Mouse (Mus musculus): ENCODE results near the gene Nbeal1. TPM values are rescaled to one million over a fixed set of nuclear protein-coding genes. Genes with fewer than 3 reads are reported as not detected.
A peak's percentile ranks its signal among the peaks of the same experiment; 100 is the strongest.

Gene Nbeal1
- total RNA-seq (2014; rRNA removed) (33.0 and 38.1 TPM in 2 replicates), polyA plus RNA-seq (2012; rRNA removed) (1.2 and 1.4 TPM in 2 replicates)

DNA sequence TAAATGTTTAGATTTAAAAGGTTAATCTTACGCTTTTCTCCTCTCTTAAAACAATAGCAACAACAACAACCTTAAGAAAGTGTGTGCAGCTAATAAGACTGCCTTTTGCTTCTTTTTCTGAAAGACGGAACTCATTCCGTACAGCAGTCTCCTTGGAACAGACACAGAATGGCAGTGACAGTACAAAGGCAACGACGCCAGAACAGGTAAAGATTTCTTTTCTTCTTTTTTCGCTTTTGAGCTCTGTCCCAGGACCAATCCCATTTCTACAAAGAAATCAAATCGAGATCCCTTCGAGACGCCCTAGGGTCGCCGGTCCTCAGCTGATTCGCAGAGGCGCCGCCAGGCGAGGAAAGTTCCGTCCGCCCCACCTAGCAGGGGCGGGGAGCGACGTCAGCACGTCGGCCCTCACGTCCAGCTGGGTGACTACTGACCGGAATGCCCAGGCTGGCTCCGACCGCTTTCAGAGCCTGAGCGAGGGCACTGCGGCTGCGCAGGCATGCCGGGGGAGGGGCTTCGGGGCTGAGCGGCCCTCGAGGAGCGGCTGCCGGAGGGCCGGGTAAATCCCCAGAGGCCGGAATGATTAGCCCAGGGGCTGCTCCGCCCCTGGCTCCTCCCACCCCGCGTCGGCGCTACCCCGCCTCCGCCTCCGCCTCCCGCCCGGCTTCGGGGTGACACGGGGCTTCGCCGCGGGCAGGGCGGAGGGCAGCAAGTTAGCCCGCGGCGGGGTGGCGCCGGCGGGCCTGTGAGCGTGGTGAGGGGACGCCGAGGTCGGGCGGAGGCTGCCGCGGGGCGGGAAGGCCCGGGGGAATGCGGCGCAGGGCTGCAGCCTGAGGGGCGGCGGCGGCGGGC lies at the start of gene Nbeal1:
Gene Nbeal1, plus strand, starts transcription at position 668 of the 852 bp plus-strand sequence.
- no peaks in the 10 kb centered on the region for H3K27me3 ChIP-seq (ENCODE audit: control insufficient read depth, insufficient read depth, low read length)
- peak within 1 kb of the TSS; percentile 91 for H3K27ac ChIP-seq (replicated peaks; ENCODE audit: insufficient read depth, low read depth, low read length)
- peaks cover 8% of the 10 kb centered on the region for H3K4me1 ChIP-seq (ENCODE audit: control insufficient read depth, insufficient read depth, low read length)
- under 1% methylated on average over 58 of the region's 74 CpGs for WGBS
- peak; percentile 90 for DNase-seq (ENCODE audit: extremely low read depth, low read depth, low spot score)
- TF ChIP-seq CTCF (IDR thresholded peaks at IDR 0.05; ENCODE audit: low read depth, low read length): peak; percentile 32
- TF ChIP-seq POLR2A (IDR thresholded peaks at IDR 0.05; ENCODE audit: extremely low read depth, insufficient read depth, low read length): peak; percentile 70
- peak within 1 kb of the TSS; percentile 96 for H3K4me3 ChIP-seq (ENCODE audit: insufficient read depth, low read depth, low read length)
- H3K9ac ChIP-seq (ENCODE audit: low read depth, low read length): peak within 1 kb of the TSS; percentile 90
- H3K79me2 ChIP-seq (ENCODE audit: control insufficient read depth, insufficient read depth, low read length): no peaks in the 10 kb centered on the region; the same call in 1 of the 2 replicates
- H3K36me3 ChIP-seq (ENCODE audit: control insufficient read depth, insufficient read depth, low read length): peaks cover 8% of the 10 kb centered on the region

DNA sequence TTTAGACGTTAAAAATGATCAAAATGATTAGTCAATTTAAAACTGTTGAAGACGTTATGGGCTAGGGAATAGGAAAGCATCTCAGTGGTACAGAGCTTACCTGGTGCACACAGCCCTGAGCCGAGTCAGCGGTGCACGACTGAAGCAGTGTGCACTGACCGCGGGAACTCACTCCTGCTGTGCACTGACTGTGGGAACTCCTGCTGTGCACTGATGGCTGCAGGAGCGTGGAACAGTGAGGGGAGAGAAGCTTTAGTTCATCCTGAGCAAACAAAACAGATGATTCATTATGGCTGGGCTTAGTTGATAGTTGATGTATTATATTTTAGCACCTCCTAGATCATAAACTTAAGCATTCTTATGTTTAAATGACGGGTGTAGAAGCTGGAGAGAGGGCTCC lies 43.1 kb upstream of the Nbeal1 start:
- TF ChIP-seq CTCF (IDR thresholded peaks at IDR 0.05; ENCODE audit: low read depth, low read length) (no peak), POLR2A (IDR thresholded peaks at IDR 0.05; ENCODE audit: extremely low read depth, insufficient read depth, low read length) (no peak)

DNA sequence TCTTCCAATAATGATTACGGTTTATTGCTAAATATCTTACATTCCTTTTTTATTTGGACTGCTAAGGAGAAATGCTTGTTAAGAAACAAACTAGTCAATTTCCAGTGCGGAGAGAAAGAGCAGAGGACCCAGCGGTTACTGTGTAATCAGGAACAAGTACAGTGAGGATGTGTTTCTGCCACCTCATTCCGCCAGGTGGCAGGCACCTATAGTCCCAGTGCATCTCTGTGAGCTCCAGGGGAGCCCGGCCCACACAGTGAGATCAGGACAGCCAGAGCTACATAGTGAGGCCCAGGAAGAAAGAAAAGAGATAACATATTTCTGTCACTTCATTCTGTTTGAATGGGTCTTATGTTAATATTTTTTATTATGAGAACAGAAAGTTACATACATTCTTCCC lies 27.7 kb upstream of the Nbeal1 start:
- H3K27ac ChIP-seq (replicated peaks; ENCODE audit: insufficient read depth, low read depth, low read length): no peak overlapping the region
- no peaks in the 10 kb centered on the region for H3K4me1 ChIP-seq (ENCODE audit: control insufficient read depth, insufficient read depth, low read length)
- WGBS: 86% methylated on average over 5 of the region's 5 CpGs

More for the DNA sequence above, 43.1 kb upstream of the Nbeal1 start:
- Histone ChIP-seq H3K4me1 (ENCODE audit: control insufficient read depth, insufficient read depth, low read length) (no peaks in the 10 kb centered on the region), H3K79me2 (ENCODE audit: control insufficient read depth, insufficient read depth, low read length) (no peaks in the 10 kb centered on the region), H3K27me3 (ENCODE audit: control insufficient read depth, insufficient read depth, low read length) (no peaks in the 10 kb centered on the region), H3K9ac (ENCODE audit: low read depth, low read length) (no peak overlapping the region), H3K36me3 (ENCODE audit: control insufficient read depth, insufficient read depth, low read length) (peaks cover 6% of the 10 kb centered on the region; the same call in 1 of the 2 replicates), H3K27ac (replicated peaks; ENCODE audit: insufficient read depth, low read depth, low read length) (no peak overlapping the region), H3K4me3 (ENCODE audit: insufficient read depth, low read depth, low read length) (no peak overlapping the region)
- no peak for DNase-seq (ENCODE audit: extremely low read depth, low read depth, low spot score)
- WGBS: 83% methylated on average over 9 of the region's 9 CpGs

DNA sequence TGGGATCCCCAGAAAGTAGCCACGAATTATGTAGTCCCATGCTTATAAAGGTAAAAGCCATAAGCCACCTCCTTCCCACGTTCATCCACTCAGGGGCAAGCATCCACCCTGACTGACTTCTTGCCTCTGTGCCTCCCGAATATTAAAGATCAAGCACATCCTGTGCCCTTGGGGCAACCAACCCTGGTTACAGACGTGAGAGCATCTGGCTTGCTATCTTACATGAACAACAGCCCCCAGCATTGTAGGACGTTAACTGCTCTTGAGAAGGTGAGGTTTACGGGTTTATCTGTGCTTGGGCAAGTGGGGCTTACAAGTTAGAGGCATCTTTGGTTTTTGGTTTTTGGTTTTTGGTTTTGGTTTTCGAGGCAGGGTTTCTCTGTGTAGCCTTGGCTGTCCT lies 23.7 kb upstream of the Nbeal1 start:
- Histone ChIP-seq H3K9ac (ENCODE audit: low read depth, low read length) (no peak overlapping the region), H3K27me3 (ENCODE audit: control insufficient read depth, insufficient read depth, low read length) (no peaks in the 10 kb centered on the region), H3K79me2 (ENCODE audit: control insufficient read depth, insufficient read depth, low read length) (no peaks in the 10 kb centered on the region), H3K36me3 (ENCODE audit: control insufficient read depth, insufficient read depth, low read length) (0 out of 2 replicates have a peak, but pooled peaks cover 2% of the 10 kb centered on the region), H3K4me3 (ENCODE audit: insufficient read depth, low read depth, low read length) (no peak overlapping the region), H3K27ac (replicated peaks; ENCODE audit: insufficient read depth, low read depth, low read length) (no peak overlapping the region), H3K4me1 (ENCODE audit: control insufficient read depth, insufficient read depth, low read length) (peaks cover 2% of the 10 kb centered on the region; the same call in 1 of the 2 replicates)
- TF ChIP-seq POLR2A (IDR thresholded peaks at IDR 0.05; ENCODE audit: extremely low read depth, insufficient read depth, low read length) (no peak), CTCF (IDR thresholded peaks at IDR 0.05; ENCODE audit: low read depth, low read length) (no peak)
- DNase-seq (ENCODE audit: extremely low read depth, low read depth, low spot score): no peak
- 85% methylated on average over 7 of the region's 7 CpGs for WGBS

More for the DNA sequence above, 27.7 kb upstream of the Nbeal1 start:
- Histone ChIP-seq H3K36me3 (ENCODE audit: control insufficient read depth, insufficient read depth, low read length) (peaks cover 11% of the 10 kb centered on the region), H3K9ac (ENCODE audit: low read depth, low read length) (no peak overlapping the region), H3K4me3 (ENCODE audit: insufficient read depth, low read depth, low read length) (no peak overlapping the region), H3K79me2 (ENCODE audit: control insufficient read depth, insufficient read depth, low read length) (no peaks in the 10 kb centered on the region), H3K27me3 (ENCODE audit: control insufficient read depth, insufficient read depth, low read length) (no peaks in the 10 kb centered on the region)
- TF ChIP-seq POLR2A (IDR thresholded peaks at IDR 0.05; ENCODE audit: extremely low read depth, insufficient read depth, low read length): no peak
- DNase-seq (ENCODE audit: extremely low read depth, low read depth, low spot score): no peak

DNA sequence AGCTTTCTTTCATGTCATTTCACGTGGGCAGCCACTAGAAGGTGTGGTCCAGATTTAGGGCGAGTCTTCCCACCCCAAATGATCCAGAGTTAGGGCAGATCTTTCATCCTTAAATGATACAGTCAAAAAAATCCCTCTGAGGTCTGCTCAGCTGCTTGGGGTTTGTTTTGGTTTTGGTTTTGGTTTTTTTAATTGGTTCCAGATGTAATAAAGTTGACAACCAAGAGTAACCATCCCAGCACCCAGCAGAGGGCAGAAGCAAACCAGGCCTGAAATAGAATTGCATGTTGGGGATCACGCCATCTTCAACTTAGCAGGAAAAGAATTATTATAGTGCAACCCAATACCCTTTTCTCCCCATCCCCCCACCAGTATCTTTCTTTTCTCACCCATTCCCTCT lies 22.0 kb upstream of the Nbeal1 start:
- WGBS: 43% methylated on average over 3 of the region's 3 CpGs
- Histone ChIP-seq H3K79me2 (ENCODE audit: control insufficient read depth, insufficient read depth, low read length) (no peaks in the 10 kb centered on the region), H3K4me1 (ENCODE audit: control insufficient read depth, insufficient read depth, low read length) (peaks cover 2% of the 10 kb centered on the region; the same call in 1 of the 2 replicates), H3K27ac (replicated peaks; ENCODE audit: insufficient read depth, low read depth, low read length) (no peak overlapping the region), H3K9ac (ENCODE audit: low read depth, low read length) (0 out of 2 replicates have a peak overlapping the region, but pooled peaks have one; percentile 39), H3K36me3 (ENCODE audit: control insufficient read depth, insufficient read depth, low read length) (0 out of 2 replicates have a peak, but pooled peaks cover 2% of the 10 kb centered on the region), H3K27me3 (ENCODE audit: control insufficient read depth, insufficient read depth, low read length) (no peaks in the 10 kb centered on the region), H3K4me3 (ENCODE audit: insufficient read depth, low read depth, low read length) (peak overlapping the region; percentile 30; the same call in 1 of the 2 replicates)
- peak; percentile 48 for DNase-seq (ENCODE audit: extremely low read depth, low read depth, low spot score)
- TF ChIP-seq CTCF (IDR thresholded peaks at IDR 0.05; ENCODE audit: low read depth, low read length): peak; percentile 64
- no peak for TF ChIP-seq POLR2A (IDR thresholded peaks at IDR 0.05; ENCODE audit: extremely low read depth, insufficient read depth, low read length)

Measured in liver, adult 2 months (tissue).